Mouse (Mus musculus): ENCODE data around the gene Plpp7.

Gene Plpp7

DNA sequence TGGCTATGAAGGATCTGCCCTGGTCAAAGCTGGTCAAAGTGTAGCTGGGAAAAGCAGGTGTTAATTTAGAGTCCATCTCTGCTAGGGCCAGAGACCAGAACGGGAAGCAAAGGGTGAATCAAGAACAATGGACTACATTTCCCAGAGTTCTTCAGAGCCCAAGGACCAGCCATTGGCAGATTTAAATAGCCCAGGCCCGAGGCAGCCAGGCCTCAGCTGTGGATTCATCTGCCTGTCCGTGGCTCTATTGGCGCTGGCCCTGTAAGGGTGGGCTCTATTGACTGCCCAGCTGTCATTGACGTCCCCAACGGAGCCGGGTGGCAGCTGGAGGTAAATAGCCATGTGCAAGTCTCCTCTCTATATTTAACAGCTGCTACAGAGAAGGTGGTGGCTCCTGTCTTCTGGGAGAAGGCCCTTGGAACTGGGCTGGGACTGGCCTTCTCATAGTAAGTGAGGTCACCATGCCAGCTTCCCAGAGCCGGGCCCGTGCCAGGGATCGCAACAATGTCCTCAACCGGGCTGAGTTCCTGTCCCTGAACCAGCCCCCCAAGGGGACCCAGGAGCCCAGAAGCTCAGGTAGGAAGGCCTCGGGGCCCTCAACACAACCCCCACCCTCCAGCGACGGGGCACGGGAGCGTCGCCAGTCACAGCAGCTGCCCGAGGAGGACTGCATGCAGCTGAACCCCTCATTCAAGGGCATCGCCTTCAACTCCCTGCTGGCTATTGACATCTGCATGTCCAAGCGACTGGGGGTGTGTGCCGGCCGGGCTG, at the start of gene Plpp7:
TSS of gene Plpp7 (plus strand) at position 178 of the 771 bp plus-strand sequence.
- DNase-seq (ENCODE audit: low read depth, low spot score) = peak; percentile 95

DNA sequence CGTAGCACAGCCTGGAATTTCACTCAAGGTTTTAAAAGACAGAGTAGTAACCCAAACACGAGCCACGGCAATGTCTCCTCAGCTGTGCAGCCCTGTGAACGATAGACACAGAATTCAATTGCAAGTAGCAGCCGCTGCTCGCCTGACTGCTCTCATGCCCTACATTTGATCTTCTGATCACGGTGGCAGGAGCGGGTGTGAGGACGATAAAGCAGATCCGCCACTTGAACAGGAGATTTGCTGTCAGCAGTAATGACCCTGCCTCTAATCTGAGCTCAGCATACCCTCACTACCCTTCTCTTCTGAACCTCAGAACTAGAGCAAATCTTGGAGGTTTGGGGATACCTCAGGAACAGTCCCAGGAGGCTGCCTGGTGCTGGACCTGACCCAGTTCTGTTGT, 49.3 kb upstream of the Plpp7 start:
- DNase-seq (ENCODE audit: low read depth, low spot score) = peak; percentile 33

- no peak for DNase-seq (ENCODE audit: low read depth, low spot score)
Measured at GRCm38 (mm10) chr2:32047323-32047722, 48.0 kb upstream of the Plpp7 start.

DNA sequence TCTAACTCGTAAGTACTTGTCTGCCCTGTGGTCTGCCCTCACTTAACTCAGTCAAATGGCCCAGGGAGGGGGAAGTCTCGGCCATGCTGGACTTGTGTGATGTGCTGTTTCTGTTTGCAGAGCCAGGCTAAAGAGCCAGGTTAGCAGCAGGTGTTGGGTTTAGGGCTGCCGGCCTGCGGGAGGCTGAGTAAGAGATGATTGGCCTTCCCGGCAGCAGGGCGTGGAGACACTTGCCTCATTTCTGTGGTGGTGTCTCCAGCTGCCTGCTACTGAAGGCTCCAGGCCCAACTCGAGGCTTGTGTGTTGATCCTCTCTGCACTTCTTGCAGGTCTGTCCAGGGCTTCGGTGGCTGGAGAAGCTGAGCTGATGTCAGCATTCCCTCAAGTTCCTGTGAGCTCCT, 43.5 kb upstream of the Plpp7 start:
- no peak for DNase-seq (ENCODE audit: low read depth, low spot score)

- DNase-seq (ENCODE audit: low read depth, low spot score) = no peak
Measured at GRCm38 (mm10) chr2:32052418-32052817, 42.9 kb upstream of the Plpp7 start.

- DNase-seq (ENCODE audit: low read depth, low spot score) = no peak
Measured at GRCm38 (mm10) chr2:32055357-32055965, 39.9 kb upstream of the Plpp7 start.

DNA sequence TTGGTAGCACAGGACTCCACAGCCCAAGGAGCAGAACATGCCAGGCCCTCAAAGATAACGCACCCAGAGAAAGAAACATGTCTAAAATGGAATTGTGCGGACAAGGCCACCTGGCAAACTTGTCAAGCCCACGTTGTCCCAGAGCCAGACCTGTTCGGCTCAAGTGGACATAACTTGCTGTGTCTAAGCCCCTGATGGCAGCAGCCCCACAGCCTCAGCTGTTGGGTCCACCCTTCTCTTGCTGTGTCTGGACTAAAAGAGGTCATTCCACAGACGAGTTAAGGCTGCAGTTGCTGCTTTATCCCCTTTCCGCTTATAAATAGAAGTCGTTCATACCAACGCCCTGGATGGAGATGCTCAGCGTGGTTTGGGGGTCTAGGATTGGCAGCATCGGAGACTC, 38.8 kb upstream of the Plpp7 start:
- no peak for DNase-seq (ENCODE audit: low read depth, low spot score)

DNA sequence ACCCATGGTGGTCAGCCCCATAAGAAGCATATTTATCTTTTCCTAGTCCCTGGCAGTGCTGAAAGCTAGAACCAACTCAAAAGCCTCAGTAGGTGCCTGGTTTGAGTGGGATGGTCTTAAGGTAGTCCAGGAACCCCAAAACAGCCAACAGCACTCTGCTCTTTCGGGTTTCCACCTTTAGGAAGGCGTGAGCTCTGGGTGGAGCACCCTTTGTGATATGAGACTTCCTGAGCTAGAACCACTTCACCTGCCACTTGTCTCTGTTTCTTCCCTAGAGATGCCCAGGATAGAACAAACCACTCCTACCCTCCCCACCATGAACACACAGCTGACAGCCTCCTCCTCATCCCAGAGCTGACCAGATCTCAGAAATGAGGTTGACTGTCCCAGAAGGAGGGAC, 38.0 kb upstream of the Plpp7 start:
- DNase-seq (ENCODE audit: low read depth, low spot score) = no peak

DNA sequence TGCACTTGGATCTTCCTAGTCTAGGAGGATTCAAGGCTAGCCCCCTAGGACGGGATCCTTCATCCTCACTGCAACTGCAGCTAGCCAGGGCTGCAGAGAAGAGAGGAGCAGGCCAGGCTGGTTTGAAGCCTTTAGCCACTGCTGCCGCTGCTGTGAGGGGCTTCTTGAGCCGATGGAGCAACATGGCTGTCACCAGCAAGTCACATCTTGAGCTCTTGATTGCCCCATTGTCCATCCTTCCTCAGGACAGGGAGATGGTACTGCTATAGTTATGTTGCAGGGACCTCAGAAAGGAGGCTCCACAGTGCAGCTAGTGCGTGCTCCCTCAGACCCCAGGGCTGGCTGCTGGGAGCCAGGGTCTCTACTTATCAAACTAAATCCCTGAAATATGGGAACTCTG, 37.5 kb upstream of the Plpp7 start:
- no peak for DNase-seq (ENCODE audit: low read depth, low spot score)

DNA sequence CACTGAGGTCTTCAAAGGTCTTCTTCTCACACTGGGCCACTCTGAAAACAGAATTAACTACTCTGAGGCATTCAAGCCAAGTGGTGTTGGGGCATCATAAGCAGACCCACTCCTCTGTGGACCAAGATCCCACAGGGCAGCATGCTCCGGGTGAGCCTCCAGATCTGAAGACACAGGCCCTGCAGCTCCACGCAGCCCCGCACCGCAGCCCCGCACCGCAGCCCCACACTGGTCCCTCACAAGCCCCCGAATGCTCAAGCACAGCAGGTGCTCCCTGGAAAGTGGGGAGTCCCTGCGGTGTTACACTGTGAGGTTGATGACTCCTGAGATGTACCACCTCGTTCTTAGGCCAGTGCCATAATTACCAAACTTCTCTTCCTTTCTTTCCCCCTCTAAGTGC, 37.1 kb upstream of the Plpp7 start:
- no peak for DNase-seq (ENCODE audit: low read depth, low spot score)

DNA sequence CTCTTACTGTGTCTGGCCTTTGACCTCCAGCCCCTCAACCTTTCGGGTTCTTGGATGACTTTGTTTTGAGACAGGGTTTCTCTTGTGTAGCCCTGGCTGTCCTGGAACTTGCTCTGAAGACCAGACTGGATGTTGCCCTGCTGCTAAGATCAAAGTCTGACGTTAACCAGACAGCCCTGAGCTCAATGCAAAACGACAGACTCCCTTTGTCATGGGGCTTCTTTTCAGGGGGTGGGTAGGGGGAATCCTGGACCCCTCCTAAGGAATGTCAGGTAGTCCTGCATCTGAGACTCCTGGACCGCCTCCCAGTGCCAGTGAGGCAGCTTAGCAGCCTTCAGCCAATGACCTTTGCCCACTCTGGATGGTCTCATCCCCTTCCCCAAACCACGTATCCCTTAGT, 36.6 kb upstream of the Plpp7 start:
- DNase-seq (ENCODE audit: low read depth, low spot score) = no peak

GRCm38 (mm10) chr2:32059613-32060012, 35.7 kb upstream of the Plpp7 start:
- no peak for DNase-seq (ENCODE audit: low read depth, low spot score)

GRCm38 (mm10) chr2:32060228-32060805, 35.0 kb upstream of the Plpp7 start:
- DNase-seq (ENCODE audit: low read depth, low spot score) = no peak

DNA sequence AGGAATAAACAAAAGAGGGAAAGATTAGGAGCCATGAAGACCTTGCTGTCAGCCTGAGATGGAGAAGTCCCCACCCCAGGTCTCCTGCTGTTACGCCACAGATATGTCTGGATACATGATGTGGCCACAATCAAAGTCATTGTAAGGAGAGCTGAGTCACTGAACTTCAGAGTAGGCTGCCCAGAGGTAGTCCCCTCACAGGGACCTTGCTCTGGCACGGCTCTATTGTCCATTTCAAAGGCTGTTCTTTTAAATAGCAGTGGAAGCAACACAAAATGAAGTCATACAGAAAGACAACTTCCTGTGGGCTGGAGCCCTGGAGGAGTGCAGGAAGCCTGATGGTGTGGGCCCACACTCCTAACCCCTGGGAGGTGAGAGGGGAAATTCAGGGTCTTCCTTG, 34.1 kb upstream of the Plpp7 start:
- no peak for DNase-seq (ENCODE audit: low read depth, low spot score)

DNA sequence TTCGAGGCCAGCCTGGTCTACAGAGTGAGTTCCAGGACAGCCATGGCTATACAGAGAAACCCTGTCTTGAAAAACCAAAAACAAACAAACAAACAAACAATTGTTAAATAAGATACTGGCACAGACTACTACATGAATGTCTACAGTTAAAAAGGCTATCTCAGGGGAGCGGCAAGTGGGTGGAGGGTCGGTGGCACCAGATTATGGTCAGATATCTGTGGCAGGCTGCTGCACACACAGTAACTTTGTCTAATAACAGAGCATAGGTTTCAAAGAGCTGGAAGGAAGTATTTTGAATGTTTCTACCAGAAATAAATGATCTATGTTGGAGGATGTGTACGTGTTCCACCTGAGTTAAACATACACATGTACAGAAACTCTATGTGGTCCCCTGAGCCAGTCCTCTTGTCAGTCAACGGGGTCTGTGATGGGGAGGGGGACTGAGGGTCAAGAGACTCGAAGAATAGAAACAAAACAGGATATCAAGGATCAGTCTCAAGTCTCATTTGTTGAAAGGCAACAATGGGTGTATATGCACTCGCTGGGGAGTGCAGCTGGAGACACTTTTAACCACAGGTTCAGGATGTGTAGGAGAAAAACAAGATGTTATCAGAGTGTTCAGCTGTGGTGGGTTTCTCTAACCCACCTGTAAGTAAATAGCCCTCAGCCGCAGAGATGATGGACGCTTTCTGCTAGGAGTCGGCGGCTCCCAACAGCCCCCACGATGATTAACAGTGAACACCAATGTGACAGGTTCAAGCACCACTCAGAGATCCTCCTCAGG, 33.4 kb upstream of the Plpp7 start:
- no peak for DNase-seq (ENCODE audit: low read depth, low spot score)

GRCm38 (mm10) chr2:32062626-32063410, 32.5 kb upstream of the Plpp7 start:
- no peak for DNase-seq (ENCODE audit: low read depth, low spot score)

GRCm38 (mm10) chr2:32063451-32064151, 31.7 kb upstream of the Plpp7 start:
- DNase-seq (ENCODE audit: low read depth, low spot score) = no peak

DNA sequence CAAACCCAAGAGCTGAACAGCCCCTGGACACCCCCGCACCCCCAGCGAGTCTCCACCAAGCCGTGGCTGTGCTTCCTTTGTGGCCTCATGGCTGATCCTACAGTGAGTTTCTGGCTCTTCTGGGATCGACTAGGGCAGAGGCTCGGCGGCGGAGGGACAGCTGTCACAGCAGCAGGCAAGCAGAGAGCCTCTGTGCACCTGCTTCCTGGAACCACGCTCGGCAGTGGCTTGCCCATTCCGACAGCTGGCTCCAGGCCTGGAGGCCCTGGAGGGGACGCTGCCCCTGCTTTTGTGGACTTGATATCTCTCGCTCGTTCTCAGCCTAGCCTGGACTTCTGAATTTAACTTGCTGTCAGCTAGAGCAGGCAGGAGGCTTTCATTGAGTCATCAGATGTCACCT, 30.4 kb upstream of the Plpp7 start:
- DNase-seq (ENCODE audit: low read depth, low spot score) = no peak

GRCm38 (mm10) chr2:32065371-32065791, 29.9 kb upstream of the Plpp7 start:
- no peak for DNase-seq (ENCODE audit: low read depth, low spot score)

DNA sequence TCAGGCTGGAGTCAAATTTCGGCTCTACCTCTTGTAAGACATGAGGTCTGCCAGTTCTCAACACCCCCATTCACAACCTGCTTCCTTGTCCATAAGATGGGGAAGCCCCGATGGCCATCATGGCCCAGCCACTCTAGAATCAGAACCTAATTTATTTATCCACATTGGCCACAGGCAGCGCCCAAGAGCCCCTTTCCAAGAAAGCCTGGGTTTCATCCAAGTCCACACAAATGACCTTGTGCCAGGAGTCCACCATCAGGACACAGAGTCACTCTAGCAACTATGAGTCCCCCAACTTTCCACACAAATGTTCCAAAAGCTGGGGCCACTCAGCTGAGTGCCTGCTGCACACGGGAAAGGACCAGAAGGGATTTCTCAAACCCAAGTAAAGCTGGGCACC, 29.3 kb upstream of the Plpp7 start:
- no peak for DNase-seq (ENCODE audit: low read depth, low spot score)
